39 mouse cellular contexts compared by ENCODE assay signal in the genomic region with DNA sequence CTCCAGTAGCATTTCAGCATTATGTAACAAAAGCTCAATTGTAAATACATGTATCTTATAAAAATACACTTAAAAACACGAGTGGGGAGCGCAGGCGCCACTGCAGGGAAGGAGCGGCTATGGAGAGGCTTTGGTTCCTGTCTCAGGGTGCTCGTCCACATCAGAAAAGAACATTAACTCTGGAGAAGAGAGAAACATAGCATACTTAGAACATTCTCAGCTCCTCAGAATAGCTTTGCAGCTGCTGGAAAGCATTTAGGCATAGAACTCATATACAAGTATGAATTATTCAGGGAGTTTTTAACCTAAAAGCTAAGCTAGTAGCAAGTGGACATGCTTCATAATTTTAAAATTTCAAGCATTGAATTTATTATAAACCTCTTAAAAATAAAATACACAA. TPM values are rescaled to one million over a fixed set of nuclear protein-coding genes. Genes with fewer than 3 reads are reported as not detected.
"Had no signal": no experiment of that assay in that cellular context is flagged by ENCODE, and none has a peak within 500 bp of the region (broad histone marks: within the 10 kb centered on the region; RNA-seq: fewer than 3 reads in every experiment).

No protein-coding gene starts in this region.

- H3K9me3 ChIP-seq: embryonic facial prominence, embryonic 12.5 days; embryonic facial prominence, embryonic 13.5 days; embryonic facial prominence, embryonic 15.5 days; forebrain, embryonic 10.5 days; forebrain, embryonic 12.5 days; forebrain, embryonic 13.5 days; forebrain, embryonic 15.5 days; heart, embryonic 10.5 days had no signal

- ATAC-seq: forebrain, embryonic 13.5 days; forebrain, embryonic 14.5 days; forebrain, embryonic 15.5 days; forebrain, embryonic 16.5 days; forebrain, postnatal 0 days had no signal

- H3K4me1 ChIP-seq: embryonic facial prominence, embryonic 12.5 days; embryonic facial prominence, embryonic 13.5 days; embryonic facial prominence, embryonic 15.5 days; forebrain, embryonic 10.5 days; forebrain, embryonic 12.5 days; forebrain, embryonic 13.5 days; forebrain, embryonic 15.5 days; heart, embryonic 10.5 days had no signal

- DNase-seq: cerebellum, adult 8-10 months; cerebellum, adult 9-10 months; cerebellum, adult 9-11 months; cerebellum, postnatal 10 days; cerebellum, postnatal 14 days; cerebellum, postnatal 25 days; cerebellum, postnatal 36 days; embryo, embryonic 11 days; forebrain, postnatal 0 days; gastrocnemius, adult 2 months; gastrocnemius, postnatal 10 days; gastrocnemius, postnatal 14 days; gastrocnemius, postnatal 25 days; gastrocnemius, postnatal 36 days; heart, adult 11 months; heart, adult 18-20 months; heart, adult 2 months had no signal

- H3K27me3 ChIP-seq: embryonic facial prominence, embryonic 12.5 days; embryonic facial prominence, embryonic 13.5 days; embryonic facial prominence, embryonic 15.5 days; forebrain, embryonic 12.5 days; forebrain, embryonic 13.5 days; forebrain, embryonic 15.5 days had no signal

- H3K4me3 ChIP-seq: embryonic facial prominence, embryonic 12.5 days; embryonic facial prominence, embryonic 13.5 days; embryonic facial prominence, embryonic 15.5 days; erythroblast, embryonic 14.5 days; forebrain, embryonic 10.5 days; forebrain, embryonic 12.5 days; forebrain, embryonic 13.5 days; forebrain, embryonic 15.5 days; gastrocnemius, adult 2 months; heart, adult 2 months; heart, embryonic 10.5 days had no signal

- H3K27ac ChIP-seq: embryonic facial prominence, embryonic 12.5 days; embryonic facial prominence, embryonic 13.5 days; embryonic facial prominence, embryonic 15.5 days; forebrain, embryonic 10.5 days; forebrain, embryonic 12.5 days; forebrain, embryonic 13.5 days; forebrain, embryonic 15.5 days; gastrocnemius, adult 2 months; heart, adult 2 months; heart, embryonic 10.5 days had no signal

RNA-seq across cellular contexts. Expression of gene C2cd6, which starts 6.3 kb away (rescaled TPM):
- total RNA-seq: common myeloid progenitor, adult 5-6 weeks; forebrain, postnatal 0 days; gastrocnemius, adult 18-20 months; gastrocnemius, adult 2 months; gastrocnemius, adult 8-10 months; gastrocnemius, postnatal 10 days; gastrocnemius, postnatal 14 days; gastrocnemius, postnatal 25 days; gastrocnemius, postnatal 36 days; gastrocnemius, postnatal 4 days; granulocyte monocyte progenitor cell, adult 5-6 weeks; heart, adult 18-20 months; heart, adult 2 months; heart, adult 8-10 months had no signal
- polyA plus RNA-seq: cortical plate, adult 2 months; embryonic facial prominence, embryonic 11.5 days; embryonic facial prominence, embryonic 12.5 days; embryonic facial prominence, embryonic 13.5 days; embryonic facial prominence, embryonic 14.5 days; embryonic facial prominence, embryonic 15.5 days; erythroblast, embryonic 14.5 days; forebrain, embryonic 11.5 days; forebrain, embryonic 13.5 days; forebrain, embryonic 15.5 days; forebrain, embryonic 16.5 days; forebrain, postnatal 0 days; frontal cortex, adult 2 months; heart, adult 2 months; heart, embryonic 10.5 days had no signal
